Mouse (Mus musculus) mammary gland, adult 2 months (tissue): Measurements from ENCODE around the gene Cgas. TPM values are rescaled to one million over a fixed set of nuclear protein-coding genes. Genes with fewer than 3 reads are reported as not detected.

Experiments
- polyA plus RNA-seq: library from polyadenylated mRNA; depleted of rRNA; stranded (reverse); fragments of >200 nt; gene quantifications from 2 replicates; pipeline ENCODE4 v1.2.3, GENCODE M21; 2012; ENCODE audit warnings: low replicate concordance; rRNA removed

Cgas gene
- 0.59 and 0.92 TPM in 2 replicates for polyA plus RNA-seq

DNA sequence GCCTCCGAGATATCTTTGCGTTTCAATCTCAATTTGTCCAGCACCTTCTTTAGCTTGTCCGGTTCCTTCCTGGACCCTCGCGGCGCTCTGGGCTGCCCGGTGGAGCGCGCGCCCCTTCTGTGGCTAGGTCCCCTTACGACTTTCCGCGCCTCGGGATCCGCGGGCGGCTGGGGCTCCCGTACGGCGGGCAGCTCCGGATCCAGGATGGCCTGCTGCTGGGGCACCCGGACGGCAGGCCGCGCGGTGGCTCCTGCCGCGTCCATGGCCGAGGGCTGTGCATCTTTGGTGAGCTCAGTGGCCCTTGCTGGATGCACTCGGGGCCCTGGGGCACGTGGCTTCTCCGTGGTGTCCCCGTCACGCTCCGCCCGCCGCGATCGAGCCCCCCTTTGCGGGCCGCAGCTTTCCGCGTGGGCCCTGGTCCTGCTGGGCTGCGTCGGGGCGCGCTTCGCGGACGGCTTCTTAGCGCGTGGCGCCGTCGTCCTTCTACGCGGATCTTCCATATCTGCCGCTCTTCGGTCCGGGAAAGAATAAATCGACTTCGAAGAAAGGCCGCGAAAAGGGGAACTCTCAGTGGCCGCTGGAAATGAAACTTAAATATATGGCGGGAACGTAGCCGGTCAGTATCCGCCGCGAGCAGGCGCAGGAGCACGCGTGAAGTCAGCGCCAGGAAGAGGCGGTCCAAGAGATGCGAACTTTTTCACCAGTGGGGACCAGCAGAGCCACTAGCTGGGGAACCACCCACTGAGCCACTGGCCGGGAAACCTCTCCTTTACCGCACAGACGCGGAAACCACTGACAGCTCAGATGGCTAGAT lies at the start of gene Cgas:
Gene Cgas (minus strand): TSS at position 659 of the 814 bp plus-strand sequence.

GRCm38 (mm10) chr9:78488890-78489420 lies 45.9 kb upstream of the Cgas start, which contains the start of gene Eef1a1:
Gene Eef1a1, minus strand, starts transcription at chr9:78489151.

GRCm38 (mm10) chr9:78447973-78448873 lies 5.2 kb upstream of the Cgas start, which contains the start of the genes Mto1 and Gm17324:
Gene Mto1, plus strand, starts transcription at chr9:78448208.
Gene Gm17324, minus strand, starts transcription at chr9:78448786.

DNA sequence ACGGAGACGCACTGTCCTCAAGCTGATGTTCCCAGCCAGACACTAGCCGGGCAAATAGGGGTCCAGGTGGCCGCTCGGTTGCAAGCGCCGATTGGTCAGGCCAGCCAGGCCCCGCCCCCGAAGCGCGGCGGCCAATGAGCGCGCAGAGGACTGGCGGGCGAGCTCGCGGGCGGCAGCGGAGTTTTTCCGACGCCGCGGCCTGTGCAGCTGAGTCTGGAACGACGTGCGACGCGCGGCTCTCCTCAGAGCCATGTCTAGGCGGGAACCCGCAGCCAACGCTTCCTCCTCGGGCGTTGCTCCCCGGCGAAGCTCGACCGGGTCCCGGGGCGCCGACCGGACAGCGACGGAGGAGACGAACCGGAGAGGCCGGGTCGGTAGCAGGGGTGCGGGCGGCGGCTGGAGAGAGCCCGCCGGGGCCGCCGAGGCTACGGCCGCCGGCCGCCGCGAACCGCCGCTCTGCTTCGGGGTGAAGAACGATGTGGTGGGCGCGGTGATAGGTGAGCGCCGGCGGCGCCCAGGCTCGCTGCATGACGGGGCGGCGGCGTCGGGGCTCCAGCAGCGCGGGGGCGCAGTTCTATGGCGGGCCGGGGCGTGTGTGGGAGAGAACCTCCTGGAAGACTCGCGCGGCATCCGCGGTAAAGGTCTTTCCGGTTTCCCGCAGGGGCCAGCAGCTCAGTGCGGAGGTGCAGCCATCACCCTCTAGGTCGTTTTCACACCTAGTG lies 47.2 kb downstream of the Cgas start, which contains the start of gene Ddx43:
Gene Ddx43 (plus strand): TSS at position 148 of the 722 bp plus-strand sequence.

Other genes starting within 250 kb of the Cgas start
- 0.23 TPM in 1 of 2 replicates, not detected in the other for gene Gsta1, start 212.6 kb downstream of the Cgas start, polyA plus RNA-seq
- gene Gm3776, start 186.1 kb downstream of the Cgas start, polyA plus RNA-seq = not detected in 2 replicates
- gene Gm10639, start 153.3 kb downstream of the Cgas start, polyA plus RNA-seq = not detected in 2 replicates
- not detected in 2 replicates for gene Omt2a, start 128.4 kb downstream of the Cgas start, polyA plus RNA-seq
- not detected in 2 replicates for gene Omt2b, start 115.6 kb downstream of the Cgas start, polyA plus RNA-seq
- gene Gsta2, start 87.4 kb downstream of the Cgas start, polyA plus RNA-seq = not detected in 2 replicates
- not detected in 2 replicates for gene Dppa5a, start 75.1 kb downstream of the Cgas start, polyA plus RNA-seq
- not detected in 2 replicates for gene Ooep, start 64.5 kb downstream of the Cgas start, polyA plus RNA-seq
- gene Ddx43, start 47.5 kb downstream of the Cgas start, polyA plus RNA-seq = 0.16 TPM in 1 of 2 replicates, not detected in the other
- gene Mto1, start 5.0 kb upstream of the Cgas start, polyA plus RNA-seq = 18.2 and 18.5 TPM in 2 replicates
- 0.22 and 0.50 TPM in 2 replicates for gene Gm17324, start 5.5 kb upstream of the Cgas start, polyA plus RNA-seq
- 2,902 and 4,422 TPM in 2 replicates for gene Eef1a1, start 45.9 kb upstream of the Cgas start, polyA plus RNA-seq
- 6.8 and 8.9 TPM in 2 replicates for gene Slc17a5, start 144.8 kb upstream of the Cgas start, polyA plus RNA-seq
- 2.6 and 2.7 TPM in 2 replicates for gene Cd109, start 172.3 kb upstream of the Cgas start, polyA plus RNA-seq